Mouse (Mus musculus) naive thymus-derived CD4-positive, alpha-beta T cell, adult 2 months (primary cell): ENCODE measurements around the gene Rab33b.
"Not testable (repeated sequence)": the region's sequence is repeated elsewhere in the genome, so short reads cannot be mapped to it uniquely, and the experiment has no call there.

ENCODE experiments used
- DNase-seq: peaks from one replicate; pipeline ENCODE4 v3.0.0-alpha.2; 2011; ENCODE audit warnings: low read depth

Rab33b gene

DNA sequence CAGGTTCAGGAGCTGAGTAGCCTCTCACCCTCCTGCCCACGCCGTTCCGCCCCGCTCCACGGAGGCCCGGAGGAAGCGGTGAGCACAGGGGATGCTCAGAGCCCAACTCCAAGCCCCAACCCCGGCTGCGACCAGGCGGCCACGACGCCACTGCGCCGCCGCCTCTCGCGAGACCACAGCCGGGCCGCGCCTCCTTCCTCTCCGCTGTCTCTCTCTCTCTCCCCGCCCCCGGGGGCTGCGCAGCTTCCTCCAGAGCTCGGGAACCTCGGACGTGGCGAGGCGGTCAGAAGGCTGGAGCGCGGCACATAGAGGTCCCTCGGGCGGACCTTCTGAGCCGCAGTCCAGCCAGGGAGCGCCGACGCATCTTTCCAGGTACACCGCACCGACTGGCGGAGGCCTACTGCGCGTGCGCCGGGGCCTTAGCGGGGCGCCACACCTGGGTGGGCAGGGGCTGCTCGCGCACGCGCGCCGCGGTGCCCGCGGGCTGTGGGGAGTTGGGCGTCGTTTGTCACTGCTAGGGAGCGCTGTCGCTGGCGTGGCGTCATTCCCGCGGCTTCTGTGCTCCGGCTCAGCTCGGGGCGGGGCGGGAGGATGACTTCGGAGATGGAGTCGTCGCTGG, at the start of gene Rab33b:
Rab33b (plus strand) TSS at position 180 of the 619 bp plus-strand sequence.
- DNase-seq: peak; percentile 98

DNA sequence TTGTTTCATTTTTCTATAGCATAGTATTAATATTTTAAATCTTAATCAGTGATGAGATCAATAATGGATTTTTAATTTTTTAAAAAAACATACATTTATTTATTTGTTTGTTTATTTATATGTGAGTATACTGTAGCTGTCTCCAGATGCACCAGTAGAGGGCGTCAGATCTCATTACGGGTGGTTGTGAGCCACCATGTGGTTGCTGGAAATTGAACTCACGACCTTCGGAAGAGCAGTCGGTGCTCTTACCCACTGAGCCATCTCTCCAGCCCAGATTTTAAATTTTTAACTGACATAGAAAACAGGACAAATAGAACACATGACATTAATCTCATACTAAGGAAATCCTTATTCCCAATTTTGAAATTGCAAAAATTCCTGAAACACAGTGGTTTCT, 49.4 kb upstream of the Rab33b start:
- DNase-seq: not testable (repeated sequence)

DNA sequence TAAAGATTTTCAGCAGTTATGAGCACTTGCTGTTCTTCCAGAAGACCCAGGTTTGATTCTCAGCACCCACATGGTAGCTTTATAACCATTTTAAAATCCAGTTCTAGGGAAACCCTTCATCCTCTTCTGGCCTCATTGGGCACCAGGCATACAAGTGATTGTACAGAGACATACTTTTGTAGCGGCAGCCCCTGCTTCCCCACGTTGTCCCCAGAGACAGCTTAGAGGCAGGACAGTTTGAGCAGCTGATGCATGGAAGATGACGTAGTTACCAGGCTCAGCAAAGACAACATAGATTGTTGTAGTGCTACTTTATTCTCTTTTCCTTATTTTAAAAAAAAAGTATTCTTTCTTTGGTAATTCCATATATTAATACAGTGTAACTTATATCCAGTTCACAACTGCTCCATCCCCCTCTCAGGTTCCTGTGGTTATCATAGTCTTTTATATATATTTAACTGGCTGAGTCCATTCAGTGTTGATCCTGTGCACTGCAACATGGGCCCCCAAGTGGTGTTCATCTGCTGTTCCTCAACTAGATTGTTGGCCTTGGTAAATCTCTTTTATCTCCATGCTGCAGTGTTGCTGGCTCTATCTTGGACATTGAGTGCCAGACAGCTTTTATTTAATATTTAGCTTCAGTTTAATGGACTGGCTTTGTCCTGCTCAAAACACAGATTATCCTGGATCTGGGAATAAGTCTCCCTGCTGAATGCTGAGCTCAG, 48.7 kb upstream of the Rab33b start:
- no peak for DNase-seq

DNA sequence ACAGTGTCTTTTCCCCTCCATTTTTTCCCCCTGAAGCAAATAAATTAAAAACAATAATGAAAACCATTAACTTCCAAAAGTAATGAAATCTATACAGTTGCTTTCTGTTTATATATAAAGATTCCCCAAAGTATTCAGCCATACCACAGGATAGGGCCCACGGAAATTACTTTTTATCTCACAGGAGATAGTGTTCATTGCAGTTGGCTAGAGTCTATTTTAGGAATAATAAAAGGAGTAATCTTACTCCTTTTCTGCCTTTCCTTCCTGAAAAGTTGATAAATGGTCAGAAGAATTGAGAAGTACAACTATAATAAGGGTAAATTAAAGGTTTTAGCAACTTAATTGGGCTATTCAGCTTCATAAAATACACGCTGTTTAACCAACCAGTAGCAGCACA, 15.2 kb upstream of the Rab33b start:
- no peak for DNase-seq

DNA sequence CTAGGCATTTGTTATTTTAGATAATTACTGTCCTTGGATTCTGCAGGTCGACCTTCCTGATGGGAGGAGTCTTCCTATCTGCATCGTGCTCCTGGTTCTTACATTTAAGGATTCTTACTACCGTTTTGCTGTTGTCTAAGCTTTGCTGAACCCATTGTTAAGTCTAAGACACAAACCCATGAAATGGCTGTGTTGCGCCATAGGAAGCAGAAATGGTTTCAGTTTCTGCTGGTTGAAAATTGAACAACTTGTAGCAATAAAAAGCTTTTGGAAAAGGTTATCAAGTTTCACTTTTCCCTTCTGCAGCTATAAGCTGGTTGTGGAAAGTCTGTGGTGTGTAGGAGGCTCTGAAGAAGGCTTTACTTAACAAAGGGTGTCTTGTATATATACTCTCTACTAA, 8.0 kb upstream of the Rab33b start:
- DNase-seq: no peak

DNA sequence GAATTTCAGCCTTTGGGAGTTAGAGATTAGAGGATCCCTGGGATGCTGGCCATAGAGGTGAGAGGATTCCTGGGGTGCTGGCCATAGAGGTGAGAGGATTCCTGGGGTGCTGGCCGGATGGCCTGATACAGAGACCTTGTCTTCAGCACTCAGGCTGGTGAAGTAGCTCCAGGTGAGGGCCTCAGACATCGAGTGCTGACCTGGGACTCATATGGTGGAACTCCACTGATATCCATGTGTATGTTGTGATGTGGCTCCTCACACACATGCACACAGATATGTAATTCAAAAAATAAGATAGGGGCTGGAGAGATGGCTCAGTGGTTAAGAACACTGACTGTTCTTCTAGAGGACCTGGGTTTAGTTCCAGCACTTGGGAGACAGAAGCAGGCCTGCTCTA, 3.8 kb upstream of the Rab33b start:
- DNase-seq: no peak

DNA sequence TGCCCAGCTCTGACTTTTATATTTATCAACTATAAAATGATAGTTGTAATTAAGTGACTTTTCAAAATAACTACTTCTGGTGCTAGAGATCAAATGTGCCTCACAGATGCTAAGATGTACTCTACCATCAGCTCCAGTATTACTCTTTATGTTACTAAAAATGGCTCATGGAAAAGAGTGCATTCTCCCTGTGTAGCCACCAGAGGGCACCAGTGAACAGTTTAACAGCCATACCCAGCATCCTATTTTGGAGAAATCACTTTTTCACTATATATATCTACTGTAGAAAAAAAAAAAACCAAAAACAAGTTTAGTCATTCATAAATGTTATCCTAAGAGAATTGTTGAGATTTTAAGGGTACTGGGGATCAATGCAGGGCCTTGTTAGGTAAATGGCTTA, 2.7 kb upstream of the Rab33b start:
- DNase-seq: peak; percentile 87

DNA sequence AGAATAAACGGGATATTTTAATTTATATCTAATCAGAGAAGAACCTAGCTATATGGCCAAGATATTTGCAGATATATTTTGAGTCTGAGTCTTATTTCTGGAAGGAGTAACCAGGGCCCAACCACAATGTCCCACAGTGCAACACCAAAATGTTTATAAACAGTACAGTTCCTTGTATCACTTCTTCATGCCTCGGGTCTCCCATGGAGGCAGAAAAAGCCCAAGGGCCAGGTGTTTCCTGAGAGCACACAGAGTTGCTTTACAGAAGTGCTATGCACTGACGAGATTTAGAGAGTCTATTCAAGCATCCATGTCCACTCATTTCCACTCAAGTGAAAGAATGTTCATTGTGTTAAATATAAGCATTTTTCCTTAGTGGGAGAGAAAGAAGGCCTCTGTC, 1.8 kb upstream of the Rab33b start:
- no peak for DNase-seq

DNA sequence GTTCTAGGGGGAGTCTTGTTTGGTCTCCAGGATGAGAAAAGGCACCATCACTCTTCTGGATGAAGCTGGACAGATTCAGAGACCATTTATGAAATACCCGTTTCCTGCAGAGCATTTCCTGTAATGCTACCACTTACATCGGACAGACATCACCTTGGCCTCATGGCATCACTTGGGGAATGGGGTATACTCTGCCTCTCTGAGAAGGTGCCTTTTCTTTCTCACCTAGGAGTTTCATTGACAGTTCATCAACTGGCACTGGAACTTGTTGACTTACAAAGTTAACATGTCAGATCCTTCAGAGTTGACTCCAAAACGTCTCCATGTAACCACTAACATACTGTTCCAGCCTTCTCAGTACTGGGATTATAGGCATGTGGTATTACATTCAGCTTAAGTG, 939 bp upstream of the Rab33b start:
- peak; percentile 22 for DNase-seq

DNA sequence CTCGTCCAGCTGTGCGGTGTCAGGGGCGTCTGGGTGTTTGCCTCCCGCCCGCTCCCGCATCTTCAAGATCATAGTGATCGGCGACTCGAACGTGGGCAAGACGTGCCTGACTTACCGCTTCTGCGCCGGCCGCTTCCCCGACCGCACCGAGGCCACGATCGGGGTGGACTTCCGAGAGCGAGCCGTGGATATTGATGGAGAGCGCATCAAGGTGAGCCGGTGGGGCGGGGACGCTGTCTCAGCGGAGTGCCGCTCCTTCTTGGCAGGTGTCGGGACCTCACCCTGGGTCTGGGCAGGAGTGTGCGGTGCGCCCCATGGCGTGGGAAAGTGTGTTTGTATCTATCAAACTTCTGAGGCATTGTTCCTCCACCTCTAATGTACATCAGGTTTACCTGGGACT, 650 bp downstream of the Rab33b start:
- DNase-seq: no peak

DNA sequence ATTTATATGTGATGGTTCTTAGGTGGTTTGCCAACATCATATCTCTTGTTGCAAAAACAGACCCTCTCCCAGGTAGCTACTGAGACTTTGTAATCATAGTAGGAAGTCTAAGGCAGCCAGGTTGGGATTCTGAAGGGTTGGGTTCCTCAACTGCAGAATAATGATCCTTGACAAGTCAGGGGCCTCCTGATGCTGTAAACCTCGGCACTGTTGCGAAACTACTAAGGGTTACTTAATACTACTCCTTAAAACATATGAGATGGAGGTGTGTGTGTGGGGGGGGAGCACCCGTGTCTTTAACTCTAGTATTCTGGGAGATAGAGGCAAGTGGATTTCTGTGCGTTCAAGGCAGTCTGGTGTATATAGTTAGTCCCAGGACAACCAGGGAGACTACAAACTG, 1.6 kb downstream of the Rab33b start:
- peak; percentile 20 for DNase-seq

DNA sequence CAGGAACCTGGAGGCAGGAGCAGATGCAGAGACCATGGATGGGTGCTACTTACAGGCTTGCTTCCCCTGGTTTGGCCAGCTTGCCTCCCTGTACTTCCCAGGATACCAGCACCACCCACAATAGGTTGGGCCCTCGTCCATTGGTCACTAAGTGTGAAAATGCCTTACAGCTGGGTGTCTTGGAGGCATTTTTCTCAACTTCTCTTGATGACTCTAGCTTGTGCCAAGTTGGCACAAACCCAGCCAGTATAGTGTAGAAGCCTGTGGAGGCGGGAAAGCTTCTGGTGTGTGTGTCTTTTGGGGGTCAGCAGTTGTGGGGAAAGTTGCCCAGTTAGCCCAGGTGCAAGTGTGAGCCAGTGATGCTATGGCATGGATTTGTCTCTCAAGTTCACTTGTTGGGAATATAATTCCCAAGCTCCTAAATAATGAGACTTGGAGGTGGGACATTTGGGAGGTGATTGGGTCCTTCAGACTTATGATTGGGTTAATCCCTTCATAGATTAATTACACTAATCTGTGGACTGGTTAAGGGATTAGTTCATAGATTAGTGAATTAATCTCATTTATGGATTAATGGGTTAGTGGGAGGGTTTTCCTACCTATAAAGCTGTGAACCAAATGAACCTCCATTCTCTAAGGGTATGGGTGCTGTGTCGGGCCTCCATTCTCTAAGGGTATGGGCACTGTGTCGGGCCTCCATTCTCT, 2.9 kb downstream of the Rab33b start:
- no peak for DNase-seq

DNA sequence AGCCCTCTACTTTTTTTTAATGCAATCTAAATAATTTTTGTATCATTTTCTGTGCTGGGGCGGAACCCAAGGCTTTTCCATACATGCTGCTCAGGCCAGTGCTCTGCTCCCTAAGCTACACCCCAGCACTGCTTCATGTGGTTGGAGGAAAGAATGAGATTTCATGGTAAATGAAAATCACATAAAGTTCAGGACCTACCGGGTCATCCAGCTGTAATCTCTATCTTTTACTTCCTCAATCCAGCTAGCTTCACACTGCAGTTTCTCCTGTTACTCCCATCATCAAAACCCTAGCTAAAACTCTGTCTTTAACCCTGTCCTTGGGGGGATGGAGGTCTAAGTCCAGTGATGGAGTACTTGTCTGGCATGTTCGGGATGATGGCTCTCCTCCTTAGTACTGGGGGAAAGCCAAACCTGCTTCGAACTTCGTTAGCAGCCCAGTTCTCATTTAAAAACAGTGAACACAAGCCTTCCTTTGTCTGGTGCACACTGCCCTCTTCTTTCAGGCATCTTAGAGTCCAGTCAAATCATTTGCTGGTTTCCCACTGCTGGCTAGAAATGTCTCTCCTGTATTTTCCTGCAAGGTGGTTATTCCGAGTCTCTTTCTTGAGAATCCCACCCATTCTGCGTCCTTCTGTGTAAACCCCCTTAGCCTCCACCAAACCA, 6.5 kb downstream of the Rab33b start:
- no peak for DNase-seq

DNA sequence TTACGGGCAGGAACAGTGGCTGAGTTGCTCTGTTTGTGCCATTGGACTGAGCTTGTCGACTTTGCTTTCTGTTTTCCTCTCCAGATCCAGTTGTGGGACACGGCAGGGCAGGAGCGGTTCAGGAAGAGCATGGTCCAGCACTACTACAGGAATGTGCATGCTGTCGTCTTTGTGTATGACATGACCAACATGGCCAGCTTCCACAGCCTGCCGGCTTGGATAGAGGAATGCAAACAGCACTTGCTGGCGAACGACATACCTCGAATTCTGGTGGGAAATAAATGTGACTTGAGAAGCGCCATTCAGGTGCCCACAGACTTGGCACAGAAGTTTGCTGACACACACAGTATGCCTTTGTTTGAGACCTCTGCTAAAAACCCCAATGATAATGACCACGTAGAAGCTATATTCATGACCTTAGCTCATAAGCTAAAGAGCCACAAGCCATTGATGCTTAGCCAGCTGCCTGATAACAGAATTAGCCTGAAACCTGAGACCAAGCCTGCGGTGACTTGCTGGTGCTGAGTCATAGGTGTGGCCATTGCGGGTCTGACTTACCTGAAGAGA, 9.6 kb downstream of the Rab33b start:
- no peak for DNase-seq

DNA sequence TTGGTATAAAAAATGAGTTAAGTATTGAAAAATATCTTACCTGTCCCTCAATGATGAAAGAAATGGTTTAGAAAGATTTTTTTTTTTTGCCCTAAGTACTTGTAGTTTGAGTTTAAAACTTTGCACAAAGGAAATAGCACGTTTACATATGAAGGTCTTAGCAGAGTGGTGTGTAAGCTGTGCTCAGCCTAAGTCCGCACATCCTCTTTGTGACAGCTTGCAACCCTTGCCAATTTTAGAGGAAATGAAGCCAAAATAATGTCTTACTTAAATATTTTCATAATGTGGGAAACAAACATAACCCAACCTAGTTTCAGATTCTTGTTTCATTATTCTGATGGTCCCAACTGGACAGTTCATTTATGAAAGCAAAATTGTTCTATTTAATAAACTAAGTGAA, 10.7 kb downstream of the Rab33b start:
- no peak for DNase-seq

DNA sequence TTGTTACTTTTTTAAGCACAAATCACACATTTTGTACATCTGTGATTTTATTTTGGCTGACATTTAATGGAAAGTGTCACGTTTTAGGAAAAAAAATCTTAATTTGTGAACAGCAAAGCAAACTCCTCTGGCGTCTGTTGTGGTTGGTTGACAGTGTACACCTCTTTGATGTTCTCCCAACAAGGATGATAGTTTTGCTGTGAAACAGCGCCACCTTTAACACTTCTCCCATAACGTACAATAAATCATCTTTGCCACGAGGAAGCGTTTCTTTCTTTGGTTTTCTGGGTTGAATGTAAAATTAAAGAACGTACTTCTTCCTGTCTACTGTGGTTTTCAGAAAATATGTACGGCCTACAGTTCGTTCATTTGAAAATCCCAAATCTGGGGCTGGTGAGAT, 11.9 kb downstream of the Rab33b start:
- peak; percentile 79 for DNase-seq

DNA sequence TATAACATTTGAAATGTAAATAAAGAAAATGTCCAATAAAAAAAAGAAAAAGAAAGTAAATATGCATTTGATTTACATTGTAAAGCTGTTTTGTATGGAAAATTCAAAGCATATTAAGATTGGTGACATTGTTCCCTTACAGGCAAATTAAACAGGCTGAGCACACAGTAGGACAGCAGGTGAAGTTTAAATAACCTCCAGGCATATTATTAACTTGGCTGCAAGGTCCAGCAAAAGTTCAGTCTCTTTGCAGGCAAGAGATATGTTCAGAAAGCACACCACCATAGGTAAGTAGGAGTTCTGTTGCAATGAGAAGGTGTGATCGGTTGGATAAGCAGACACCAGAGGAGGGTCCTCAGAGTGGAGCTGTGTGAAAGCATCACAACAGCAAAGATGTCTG, 14.3 kb downstream of the Rab33b start:
- DNase-seq: no peak

DNA sequence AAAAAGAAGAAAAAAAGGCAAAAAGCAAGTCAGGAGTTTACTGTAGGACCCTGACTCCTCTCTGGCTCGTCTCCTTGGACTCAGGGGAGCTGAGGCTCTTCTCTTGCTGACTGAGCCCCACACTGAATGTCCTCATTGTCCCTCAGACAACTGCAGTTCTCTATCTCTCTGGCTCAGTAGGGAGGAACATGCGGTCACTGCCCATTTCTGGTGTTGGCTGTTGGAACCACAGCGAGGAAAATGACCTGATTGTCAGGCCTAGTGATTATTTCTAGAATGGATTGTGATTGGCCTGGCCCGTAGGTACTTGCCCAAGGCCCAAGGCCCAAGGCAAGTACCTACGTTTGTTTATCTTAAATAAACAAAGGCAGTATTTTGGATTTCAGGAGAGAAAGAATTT, 14.9 kb downstream of the Rab33b start:
- no peak for DNase-seq

DNA sequence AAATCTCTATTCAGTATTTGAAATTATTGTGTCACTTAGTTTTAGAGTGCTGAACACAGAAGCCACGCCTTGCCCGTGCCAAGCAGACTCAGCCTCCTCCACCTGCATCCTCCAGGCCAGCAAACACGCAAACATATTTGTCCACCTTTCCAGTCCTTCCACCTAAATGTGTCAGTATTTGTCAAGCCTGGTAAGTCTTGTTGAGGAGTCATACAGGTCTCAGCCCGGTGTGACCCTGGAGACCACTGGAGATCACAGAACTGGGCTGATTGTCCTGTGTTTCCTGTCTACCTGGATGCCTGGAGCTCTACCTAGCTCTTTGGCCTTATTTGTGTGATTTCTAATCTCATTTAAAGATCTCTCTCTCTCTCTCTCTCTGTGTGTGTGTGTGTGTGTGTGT, 16.2 kb downstream of the Rab33b start:
- DNase-seq: no peak

DNA sequence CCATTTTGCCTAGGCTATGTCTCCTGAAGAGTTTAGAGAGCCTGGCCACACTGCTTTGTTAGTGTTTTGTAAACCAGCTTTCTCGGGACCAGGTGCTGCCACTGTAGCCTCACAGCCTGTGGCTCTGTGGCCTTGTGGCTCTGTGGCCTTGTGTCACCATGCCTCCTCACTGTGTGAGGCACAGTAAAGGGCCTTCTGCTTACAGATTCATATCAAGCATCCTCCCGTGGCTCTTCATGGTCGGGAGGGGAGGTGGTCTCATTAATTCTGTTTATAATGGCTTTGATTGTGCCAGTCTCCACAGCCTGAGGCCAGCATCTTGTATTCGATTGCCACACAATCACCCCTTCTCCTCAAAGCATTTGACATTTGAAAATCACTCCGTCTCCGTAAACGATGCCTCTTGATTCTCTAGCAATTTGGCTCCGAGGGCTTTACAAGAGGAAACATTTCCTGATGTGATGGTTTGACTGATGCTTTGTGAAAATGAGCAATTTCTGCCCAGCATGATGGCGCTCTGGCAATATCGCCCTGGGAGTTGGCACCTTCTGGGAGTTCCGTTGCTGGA, 20.7 kb downstream of the Rab33b start:
- no peak for DNase-seq

DNA sequence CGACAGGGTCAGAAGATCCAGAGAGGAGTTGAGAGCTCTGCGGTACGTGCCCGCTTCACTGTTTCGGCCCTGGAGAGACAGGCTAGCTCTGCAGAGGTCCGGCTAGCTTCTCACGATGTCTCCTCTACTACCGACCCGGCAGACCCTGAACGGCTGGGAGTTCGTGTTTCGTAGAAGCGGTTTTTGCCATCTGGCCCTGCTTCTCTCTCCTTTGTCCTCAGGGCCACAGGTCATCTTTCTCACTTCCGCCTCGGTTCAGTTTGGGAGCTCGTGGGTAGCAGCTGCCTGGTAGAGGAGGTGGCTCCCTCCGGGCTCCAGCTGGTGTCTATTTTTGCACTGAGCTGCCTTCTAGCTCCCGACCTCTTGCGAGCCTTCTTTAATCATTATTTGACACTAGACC, 21.7 kb downstream of the Rab33b start:
- no peak for DNase-seq

DNA sequence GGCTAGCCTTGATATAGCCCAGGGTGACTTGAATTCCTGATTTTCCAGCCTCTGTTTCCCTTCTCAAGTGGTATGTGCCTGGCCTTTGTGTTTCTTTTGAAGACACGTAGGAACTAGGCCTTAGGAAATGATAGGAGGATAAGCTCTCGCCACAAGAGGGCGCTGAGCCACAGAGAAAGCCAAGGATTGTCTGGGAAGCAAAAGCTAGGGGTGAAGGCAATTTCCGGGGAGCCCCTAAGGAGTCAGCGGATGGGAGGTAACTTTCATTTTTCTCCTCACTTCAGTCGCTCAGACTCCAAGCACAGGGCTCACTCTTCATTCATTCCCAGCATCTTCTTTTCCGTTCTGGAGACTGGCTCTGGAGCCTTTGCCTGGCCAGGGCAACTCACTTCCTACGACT, 27.2 kb downstream of the Rab33b start:
- DNase-seq: peak; percentile 85
